Mouse (Mus musculus) adrenal gland (tissue): ENCODE measurements at regions not wholly inside any gene's neighbourhood (a gene's known extent, or its start where the extent isn't known, plus 50 kb on each side); places are given as distances from the start of the nearest gene placed in this dataset.

ENCODE experiments used
- intact Hi-C: fragments of 180-260 bp; cut with DNase I; formaldehyde crosslinking; loops from one replicate; pipeline ENCODE4 v1.15.1; 2025

DNA sequence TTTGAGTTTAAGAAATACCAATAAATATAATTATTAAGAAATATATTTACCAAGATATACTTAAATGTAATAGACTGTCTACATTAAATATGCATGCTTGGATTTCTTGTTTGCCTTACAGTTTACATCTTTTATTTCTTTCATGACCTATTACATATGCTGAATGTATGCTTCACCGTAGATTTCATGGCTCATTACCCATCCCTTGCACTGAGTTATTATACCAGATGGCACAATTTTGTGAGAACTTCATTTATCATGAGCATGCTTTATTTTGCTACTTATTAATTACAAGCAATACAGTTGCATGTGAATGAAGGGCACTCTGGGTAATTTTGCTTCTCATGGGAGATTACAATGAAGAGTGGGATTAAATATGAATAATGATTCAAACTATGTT lies 856.0 kb upstream of the Nectin3 start:
- intact Hi-C loops: no loop called here

DNA sequence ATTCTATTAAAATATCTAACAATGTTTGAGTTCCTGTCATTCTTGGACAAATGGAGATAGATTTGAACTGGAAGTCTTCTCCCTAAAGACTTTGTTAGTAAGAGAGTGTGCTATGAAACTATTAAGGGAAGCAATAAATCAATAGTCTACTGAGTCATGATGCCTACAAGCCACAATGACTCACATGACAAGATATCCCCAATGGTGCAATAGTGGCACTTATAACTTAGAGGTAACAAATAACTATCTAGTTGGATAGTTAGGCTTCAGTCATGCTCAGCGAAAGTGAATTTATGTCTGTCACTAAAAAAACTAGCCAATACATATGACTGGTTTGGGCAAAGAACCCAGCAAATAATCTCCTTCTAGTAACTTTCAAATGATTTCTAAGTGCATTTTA lies 889.1 kb upstream of the Dppa4 start:
- intact Hi-C loops: no loop called here

DNA sequence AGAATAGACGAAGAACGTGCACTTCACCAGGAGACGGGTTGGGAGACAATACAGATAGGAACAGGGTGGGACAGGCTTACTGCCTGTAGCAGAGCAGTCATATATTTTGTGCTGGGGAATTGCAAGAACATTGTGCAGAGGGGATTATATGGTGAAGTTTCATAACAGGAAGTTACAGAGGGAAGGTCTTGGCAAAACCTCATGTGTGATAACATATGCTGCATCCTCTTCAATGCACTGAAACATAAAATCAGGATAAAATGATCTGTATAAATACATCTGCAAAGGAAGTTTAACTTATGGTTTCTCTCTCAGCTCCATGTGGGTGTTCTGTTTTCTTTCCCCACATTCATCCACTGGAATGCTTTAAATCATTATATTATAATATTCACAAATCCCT lies 876.5 kb upstream of the Dppa4 start:
- intact Hi-C loops: no loop called here

DNA sequence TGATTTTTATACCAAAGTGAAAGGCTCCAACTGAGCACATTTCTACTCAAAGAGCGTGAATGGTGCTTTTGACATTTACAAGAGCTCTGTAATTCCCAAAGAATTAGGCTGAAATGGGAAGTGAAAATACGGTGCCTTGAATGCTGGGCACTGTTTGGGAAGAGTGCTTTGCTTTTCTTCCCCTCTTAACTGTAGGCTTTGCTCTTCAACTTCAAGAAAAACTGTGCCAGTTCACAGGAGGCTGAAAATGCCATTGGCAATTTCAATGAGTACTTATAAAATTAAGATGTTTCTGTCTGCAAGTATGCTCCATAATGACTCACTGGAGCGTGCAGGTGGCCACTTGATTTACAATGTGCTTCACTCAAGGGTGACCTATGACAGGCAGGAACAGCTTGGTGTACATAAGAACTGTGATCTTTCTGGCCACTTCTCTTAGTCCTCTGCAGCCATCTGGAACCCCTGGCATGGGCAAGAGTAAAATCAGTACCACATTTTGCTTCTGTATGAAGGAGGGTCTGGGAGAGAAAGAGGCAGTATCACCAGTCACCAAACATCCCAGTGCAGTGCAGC lies 864.8 kb upstream of the Dppa4 start:
- intact Hi-C loops: loop anchor here (10.0 kb wide), 1 partner anchor 1384 kb away; no protein-coding TSS in a partner anchor

DNA sequence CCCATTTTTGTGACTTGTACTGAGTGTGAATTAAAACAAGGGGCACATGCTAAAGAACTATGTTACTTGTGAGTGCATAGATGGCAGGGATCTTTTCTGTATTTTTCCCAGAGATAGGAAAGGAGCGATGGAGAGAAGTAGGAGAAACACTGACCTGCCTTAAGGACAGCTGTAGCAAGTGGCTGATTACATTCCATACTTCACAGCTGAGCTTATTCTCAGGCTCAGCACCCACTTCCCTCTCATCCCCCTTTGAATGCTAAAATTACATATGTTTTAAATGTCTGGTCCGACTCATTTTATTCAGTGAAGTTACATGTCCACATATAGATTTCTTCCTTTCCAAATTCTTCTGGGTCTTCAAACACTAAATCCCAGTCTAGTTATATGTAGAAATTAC lies 838.5 kb upstream of the Dppa4 start:
- intact Hi-C loops: no loop called here

DNA sequence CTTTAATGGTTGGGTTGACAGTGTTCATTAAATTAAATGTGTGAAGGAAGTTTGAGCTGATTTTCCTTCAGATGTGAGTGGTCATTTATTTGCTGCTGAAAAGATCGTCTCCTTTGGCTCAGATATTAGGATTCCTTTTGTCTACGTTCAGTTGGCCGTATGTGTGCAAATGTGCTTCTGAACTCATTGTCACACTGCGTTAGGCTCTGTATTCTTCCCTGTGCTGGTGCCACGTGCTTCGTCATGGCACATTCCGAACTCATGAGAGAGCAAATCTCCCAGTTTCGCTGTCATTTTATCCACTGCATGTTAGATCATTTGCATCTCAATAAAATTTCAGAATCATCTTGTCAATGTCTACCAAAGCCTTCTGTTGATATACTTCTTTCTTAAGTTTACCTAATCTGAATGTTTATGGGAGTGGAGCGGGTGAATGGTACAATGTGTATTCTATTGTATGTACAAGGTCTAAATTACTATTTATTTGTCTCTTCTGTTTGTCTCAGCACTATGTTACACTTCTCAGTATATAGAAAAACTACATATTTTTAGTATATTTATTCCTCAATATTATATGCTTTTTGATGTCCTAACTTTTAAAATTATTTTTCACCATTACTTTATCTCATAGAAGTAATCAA lies 808.0 kb upstream of the Dppa4 start:
- intact Hi-C loops: no loop called here

DNA sequence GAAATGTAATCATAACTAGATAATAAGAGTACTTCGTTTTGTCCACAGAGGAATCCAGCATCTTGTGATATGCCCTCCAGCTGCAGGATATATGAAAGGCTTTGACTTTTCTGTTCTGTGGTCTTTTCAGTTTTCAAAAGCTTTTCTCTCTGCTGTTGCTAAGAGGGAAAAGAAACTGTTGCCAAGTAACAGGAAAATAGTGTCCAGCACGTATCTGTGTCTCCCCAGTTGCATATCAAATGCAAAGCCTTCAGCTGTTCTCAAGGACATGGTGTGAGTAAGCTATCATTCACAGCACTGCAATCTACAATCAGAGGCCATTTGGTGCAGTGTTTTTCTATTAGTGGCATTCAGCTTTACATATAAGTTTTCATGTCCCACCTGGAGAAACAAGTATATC lies 801.5 kb upstream of the Dppa4 start:
- intact Hi-C loops: no loop called here

DNA sequence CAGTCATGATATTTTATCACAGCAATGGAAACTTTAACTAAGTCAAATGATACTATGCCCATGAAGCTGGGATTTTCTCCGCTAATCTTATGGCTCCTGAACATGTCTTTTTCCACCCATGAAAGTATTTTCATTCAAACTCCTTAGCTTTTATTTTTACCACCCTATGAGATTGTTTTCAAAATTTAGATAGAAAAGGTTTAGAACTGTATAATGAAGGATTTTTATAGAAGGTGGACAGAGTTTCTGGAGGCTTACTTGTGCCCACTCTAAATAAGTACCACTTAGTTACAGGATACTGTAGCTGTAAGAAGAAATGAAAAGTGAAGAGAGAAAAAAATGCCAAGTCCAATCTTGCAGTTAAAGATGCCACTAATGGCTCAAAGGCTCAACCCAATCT lies 795.0 kb upstream of the Dppa4 start:
- intact Hi-C loops: no loop called here

DNA sequence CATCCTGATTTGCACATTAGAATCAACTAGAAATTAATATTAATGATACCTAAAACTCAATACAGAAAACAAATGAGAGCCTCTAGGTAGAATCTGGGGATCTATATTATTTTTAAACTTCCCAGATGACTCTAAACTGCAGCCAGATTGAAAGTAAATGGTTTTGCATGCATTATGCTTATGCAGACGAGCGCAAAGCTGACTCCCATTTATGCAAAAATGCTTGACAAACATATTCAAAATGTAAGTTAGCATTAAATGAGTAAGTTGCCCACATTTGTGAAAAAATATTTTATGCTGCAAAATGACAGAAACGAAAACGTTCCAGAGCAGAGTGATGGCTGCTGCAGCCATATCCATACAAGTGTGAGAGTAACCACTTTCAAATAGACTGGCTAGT lies 757.7 kb upstream of the Dppa4 start:
- intact Hi-C loops: no loop called here

DNA sequence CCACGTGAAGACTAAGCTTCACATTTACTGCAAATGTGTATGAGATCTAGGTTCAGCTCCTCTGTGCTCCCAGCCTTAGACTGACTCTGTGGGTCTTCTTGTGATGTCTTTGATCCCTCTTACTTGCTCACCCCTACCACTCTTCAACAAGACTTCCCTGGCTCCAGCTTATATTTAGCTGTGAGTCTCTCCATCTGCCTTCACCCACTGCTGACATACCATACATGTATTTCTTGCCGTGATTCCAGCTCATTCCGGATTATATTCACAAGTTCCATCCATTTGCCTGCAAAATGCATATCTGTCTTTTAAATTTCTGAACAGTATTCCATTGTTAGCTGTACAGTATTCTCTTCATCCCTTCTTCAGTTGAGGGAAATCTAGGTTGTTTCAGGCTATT lies 756.9 kb upstream of the Dppa4 start:
- intact Hi-C loops: no loop called here

DNA sequence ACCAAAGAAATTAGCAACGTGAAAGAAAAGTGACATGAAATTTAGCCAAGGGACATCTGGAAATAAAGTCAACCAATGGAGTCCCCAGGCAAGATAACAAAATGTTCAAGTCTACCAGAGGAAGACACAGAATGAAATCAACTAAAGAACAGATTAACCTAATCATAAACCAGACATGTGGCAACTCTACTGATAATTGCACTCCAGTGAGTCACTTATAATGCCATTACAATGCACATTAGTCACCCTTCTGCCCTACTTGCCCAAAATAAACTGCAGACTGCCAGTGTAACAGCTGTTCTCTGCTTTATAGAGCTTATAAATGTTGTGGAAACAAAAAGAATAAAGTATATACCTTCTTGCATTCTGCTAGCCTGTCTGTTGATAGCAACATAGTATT lies 747.0 kb upstream of the Dppa4 start:
- intact Hi-C loops: no loop called here

DNA sequence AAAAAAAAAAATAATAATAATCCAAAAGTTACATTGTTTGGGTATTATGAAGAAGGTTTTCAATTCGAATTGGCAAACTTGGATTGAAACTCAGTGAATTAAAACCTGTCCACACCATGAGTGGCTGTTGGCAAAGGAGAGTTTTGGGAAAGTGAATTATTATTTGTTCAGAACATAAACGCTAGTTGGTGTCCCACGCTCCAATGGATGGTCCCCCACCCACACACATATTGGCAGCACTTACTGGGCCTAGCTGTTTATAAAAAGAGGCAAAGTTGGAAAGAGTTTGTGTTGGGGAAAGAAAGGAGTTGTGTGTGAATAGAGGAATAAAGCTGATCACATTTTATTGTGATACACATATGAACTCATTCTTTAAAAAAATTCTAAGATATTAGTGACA lies 732.4 kb upstream of the Dppa4 start:
- intact Hi-C loops: no loop called here

DNA sequence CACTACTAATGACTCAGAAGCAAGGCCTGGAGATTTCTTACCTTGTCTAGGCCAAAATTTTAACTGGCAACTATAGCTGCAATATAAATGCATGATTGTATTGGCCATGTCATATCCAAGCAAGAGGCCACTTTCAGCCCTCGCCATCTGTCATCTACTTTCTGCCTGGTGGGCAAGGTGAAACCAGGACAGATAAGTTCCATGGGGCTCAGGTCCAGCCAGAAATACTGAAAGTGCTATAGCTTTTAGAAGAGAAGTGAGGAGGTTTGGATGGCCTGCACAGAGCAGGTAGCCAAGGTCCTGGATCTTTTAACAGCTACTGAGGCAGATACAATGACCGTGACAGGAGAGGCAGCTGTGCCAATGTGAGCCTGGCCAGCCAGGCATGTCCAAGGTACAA lies 715.5 kb upstream of the Dppa4 start:
- intact Hi-C loops: no loop called here

DNA sequence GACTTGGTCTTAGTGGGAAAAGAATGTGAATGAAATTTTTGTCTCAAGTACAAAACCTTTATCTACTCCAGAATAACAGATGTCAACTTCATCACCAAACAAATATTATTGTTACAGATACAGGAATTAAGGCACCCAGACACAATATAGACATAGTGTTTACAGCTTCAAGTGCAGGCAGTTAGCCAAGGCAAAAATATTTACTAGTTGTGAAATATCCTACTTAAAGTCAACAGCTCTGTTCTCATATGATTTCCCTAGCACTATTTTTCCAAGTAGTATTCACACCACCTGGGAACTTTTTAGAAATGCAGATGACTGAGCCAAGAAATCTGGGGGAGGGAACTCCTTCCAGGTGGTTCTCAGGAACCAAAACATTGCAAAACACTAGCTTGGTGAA lies 684.1 kb upstream of the Dppa4 start:
- intact Hi-C loops: no loop called here
